Mouse (Mus musculus) 3134 (cell line): ENCODE data around the gene Pxn.

Source experiments
- DNase-seq: peaks from one replicate; pipeline ENCODE4 v3.0.0-alpha.2; 2011; ENCODE audit warnings: low spot score; ENCODE audit not compliant: insufficient read length; ENCODE audit errors: extremely low read depth

The Pxn gene

GRCm38 (mm10) chr5:115548501-115549285 is 42.2 kb downstream of the Pxn start:
- no peak for DNase-seq

DNA sequence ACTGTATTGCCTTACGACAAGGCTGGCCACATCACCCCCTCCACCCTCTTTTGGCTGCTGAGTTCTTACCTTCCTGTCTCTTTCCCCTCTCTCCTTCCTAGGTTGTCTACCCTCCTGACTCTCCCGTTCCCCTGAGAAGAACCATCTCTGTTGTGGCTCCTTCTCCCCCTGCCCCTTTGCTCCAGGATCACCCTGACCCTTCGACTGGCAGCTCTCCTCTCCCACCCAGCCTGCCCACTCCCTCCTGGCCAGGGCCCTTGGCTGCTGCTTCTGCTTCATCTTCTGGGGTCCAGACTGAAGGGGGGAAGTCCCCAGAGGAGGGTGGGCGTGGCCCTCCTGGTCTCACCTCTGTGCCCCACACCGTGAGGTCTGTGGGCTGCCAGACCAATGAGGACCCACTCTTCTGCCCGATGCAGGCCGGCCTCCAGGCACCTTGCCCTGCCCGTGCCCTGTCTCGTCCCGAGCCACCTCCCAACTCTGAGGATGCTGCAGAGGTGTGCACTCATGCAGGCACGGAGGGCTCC is 44.1 kb downstream of the Pxn start:
- DNase-seq: no peak

- DNase-seq: no peak
Measured at GRCm38 (mm10) chr5:115551386-115551785, 44.9 kb downstream of the Pxn start.

GRCm38 (mm10) chr5:115551799-115552198 is 45.3 kb downstream of the Pxn start:
- DNase-seq: no peak

- no peak for DNase-seq
Measured at GRCm38 (mm10) chr5:115553801-115554420, 47.4 kb downstream of the Pxn start.

GRCm38 (mm10) chr5:115554536-115555291 is 48.2 kb downstream of the Pxn start:
- no peak for DNase-seq

- no peak for DNase-seq
Measured at GRCm38 (mm10) chr5:115556217-115556616, 49.7 kb downstream of the Pxn start.

DNA sequence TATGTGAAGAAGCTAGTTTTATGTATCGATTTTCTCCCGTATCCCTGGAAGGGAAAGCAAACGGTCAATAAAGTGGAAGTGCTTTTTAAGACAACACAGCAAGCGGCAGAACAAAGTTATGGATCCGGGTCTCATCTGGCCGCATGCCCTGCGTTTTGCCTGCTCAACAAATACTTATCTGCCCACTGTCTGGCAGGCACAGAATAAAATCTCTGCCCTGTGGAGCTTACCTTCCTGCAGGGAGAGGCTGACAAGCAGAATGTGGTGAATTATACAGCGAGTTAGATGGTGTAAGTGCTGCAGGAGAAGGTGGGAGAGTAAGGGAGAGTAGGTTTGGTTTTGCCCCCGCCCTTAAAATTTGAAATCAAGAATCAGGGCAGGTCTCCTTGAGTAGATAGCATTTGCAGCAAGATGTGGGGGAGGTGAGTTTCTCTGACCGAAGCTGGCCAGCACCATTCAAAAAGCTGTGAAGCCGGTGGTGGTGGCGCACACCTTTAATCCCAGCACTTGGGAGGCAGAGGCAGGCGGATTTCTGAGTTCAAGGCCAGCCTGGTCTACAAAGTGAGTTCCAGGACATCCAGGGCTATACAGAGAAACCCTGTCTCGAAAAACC is 51.8 kb downstream of the Pxn start:
- no peak for DNase-seq

DNA sequence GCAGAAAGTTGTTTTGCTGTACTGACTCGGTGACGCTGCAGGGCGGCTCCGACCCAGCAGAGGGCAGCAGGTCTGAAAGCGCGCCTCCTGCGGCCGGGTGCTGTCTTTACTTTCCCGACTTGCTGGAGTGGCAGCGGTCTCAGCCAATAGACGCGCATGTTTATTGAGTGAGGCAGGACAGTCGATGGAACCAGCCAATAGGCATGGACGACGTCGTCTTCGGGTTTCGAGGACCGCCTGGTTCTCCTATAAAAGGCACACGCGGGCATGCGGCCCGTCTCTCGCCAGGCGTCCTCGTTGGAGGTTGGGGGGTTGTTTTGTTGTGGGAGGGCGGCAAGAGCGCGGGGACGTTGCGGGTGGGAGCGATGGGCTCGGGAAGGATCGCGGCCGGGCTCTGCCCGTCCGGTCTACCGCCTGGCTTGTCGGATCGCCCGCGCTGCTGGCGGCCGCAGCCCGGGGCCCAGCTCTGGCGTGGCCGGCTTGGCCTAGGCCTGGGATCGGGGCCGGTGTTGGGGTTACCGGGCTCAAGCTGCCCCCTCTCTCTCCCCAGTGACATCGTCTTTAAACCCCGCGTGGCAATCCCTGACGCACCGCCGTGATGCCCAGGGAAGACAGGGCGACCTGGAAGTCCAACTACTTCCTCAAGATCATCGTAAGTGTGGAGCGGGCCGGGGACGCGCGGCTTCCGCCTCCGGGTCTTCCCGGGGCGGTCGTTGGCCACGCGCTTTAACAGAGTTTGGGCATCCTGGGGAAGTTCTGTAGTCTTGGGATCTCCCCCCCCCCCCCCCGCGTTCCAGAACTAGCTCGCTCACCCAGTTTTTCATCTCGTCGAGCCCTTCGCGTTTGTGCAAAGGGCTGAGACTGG is 53.0 kb downstream of the Pxn start, which contains the start of gene Rplp0:
TSS of gene Rplp0 (plus strand) at position 231 of the 865 bp plus-strand sequence.
- DNase-seq: peak; percentile 94

GRCm38 (mm10) chr5:115560336-115560905 is 53.9 kb downstream of the Pxn start:
- DNase-seq: no peak

DNA sequence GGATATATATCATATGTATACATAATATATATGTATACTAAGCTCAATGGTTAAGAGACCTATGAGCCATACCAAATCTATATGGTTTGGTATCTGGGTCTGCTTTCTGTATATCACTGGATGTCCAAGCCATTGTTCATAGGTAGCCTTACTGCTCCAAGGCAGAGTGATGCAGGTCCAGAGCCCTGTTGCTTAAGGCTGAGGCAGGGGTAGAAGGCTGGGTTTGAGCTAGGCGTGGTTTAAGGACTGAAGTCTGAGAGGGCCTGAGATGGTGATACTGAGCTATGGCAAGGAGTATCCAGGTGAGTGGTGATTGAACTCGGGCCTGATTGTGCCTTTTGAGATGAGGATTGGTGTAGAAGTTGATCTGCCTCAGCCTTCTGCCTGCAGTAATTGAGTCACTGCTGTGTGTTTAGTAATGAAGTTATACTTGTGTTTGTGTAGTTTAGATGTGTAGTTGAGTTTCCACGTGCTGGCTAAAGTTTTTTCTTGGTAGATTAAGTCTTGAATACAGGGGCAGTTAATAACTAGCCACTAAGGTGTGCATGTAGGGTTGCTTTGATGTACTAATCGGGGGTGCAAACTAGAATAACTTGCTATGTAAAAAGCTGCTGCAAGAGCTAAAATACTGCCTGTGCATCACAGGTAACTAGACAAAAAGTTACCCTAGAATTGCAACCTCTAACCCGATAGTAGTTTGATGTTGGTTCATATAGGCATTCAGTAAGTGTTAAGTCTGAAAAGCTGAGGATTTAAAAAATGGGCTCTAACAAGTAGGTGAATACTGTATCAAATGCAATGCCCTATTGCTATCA is 57.5 kb downstream of the Pxn start:
- DNase-seq: no peak

DNA sequence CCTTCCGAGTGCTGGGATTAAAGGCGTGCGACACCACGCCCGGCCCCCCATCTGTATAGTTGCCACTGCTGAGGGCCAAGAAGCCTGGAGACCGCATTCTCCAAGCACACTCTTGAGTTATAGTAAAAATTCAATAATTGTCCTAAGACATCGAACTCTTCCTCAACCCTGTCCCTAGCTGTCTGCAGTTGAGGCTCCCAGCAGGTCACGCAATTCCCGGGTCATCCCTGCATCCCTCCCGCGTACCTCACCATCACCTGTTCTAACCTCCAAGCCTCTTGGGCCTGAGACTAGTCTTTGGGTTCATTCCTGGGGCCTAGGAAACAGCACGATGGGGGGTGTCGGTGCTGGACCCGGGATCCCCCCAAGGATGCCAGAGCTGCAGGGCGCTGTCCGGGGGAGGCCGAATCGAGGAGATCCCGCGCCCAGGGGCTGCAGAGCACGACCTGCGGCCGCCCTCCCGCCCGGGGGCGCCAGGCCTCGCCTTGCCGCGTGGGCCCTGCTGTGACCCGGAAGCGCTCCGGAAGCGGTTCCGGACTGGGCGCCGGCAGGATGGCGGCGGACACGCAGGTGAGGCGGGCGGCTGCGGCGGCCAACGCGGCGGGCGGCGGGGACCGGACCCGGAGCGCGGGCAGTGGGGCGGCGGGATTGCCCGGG is 58.4 kb downstream of the Pxn start, which contains the start of gene Gcn1l1:
TSS of gene Gcn1l1 (plus strand) at position 518 of the 657 bp plus-strand sequence.
- DNase-seq: peak; percentile 86

GRCm38 (mm10) chr5:115565403-115565802 is 58.9 kb downstream of the Pxn start:
- peak; percentile 48 for DNase-seq

DNA sequence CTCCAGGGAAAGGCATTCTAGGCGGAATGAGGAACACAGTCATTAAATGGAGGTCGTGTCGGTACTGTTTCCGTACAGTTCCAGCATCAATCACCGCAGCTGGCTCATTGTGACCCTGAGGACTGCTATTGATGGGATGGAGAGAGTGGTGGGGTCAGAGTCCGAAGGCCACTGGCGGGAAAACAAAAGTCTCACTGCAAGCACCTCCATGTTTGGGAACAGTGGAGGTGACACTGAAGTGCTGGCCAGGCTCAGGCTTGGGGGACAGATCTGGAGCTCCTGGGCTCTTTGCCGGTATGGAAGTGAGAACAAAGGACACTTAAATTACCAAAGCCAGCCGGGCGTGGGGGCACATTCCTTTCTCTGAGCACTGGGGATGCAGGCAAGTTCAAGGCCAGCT is 62.2 kb downstream of the Pxn start:
- DNase-seq: no peak

DNA sequence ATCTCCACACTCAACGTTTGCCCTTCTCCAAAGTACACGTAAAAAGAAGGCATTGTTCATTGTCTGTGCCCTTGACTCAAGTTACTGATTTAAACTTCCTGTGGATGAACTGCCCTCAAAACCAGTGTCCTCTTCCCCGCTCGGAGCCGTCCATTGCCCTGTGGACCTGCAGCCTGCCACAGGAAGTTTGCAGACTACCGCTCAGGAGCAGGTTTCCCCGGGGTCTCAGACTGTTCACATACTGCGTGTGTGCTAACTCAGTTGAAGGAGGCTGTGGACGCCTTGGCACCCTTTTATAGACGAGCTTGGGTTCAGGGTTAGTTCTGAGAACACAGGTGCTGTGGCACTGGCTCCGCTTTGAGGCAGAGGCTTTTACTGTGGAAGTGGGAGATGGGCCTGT is 62.8 kb downstream of the Pxn start:
- no peak for DNase-seq

DNA sequence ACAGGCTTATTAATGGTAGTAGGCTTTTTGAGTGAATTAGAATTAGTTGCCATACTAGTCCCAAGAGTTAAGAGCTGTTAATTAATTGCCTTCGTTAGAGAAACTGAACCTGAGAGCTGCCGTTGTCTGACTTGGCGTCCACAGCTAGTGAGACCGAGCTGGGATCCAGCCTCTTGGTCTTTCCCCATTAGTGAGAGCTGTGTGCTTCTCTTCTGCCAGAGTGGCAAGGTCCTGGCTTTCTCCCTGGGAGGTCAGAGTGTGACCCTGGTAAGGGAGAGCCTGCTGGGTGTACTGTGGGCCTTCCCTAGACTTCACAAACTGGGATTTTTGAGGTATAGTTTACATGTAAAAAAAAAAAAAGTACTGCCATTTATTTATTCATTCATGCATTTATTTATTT is 63.2 kb downstream of the Pxn start:
- no peak for DNase-seq

GRCm38 (mm10) chr5:115571086-115571485 is 64.6 kb downstream of the Pxn start:
- DNase-seq: no peak
